Mouse (Mus musculus) hindbrain, embryonic 15.5 days (tissue): ENCODE results near the gene Mob3b. TPM values are rescaled to one million over a fixed set of nuclear protein-coding genes. Genes with fewer than 3 reads are reported as not detected.

Experiments
- polyA plus RNA-seq: library from polyadenylated mRNA; unstranded; fragments of >200 nt; fragmentation: Nextera tagmentation; extraction: Ambion mirVana; gene quantifications from 2 replicates; pipeline ENCODE4 v1.2.1, GENCODE M21; 2015

The Mob3b gene
- polyA plus RNA-seq, 1 experiment from 2014 or later = 3.9 TPM

Other genes with a start within 250 kb of the Mob3b start
- 0.32 and 0.41 TPM in 2 replicates for gene Ifnk, start 5.4 kb downstream of the Mob3b start, polyA plus RNA-seq
- gene C9orf72, start 68.7 kb upstream of the Mob3b start, polyA plus RNA-seq = 41.9 and 43.2 TPM in 2 replicates